Mouse (Mus musculus) spleen, postnatal 10 days (tissue): ENCODE measurements around the gene Vamp9.

Experiments
- DNase-seq, 2 experiments: peaks; one replicate each; pipeline ENCODE4 v3.0.0; 2021 to 2022; ENCODE audit warnings: low spot score in 2 of 2

Vamp9 gene

GRCm38 (mm10) chr5:99906181-99906956 is at the start of gene Vamp9:
Gene Vamp9, plus strand, starts transcription at chr5:99906254.
- peak; percentile 71 to 92 for DNase-seq

GRCm38 (mm10) chr5:99857106-99857637 is 48.9 kb upstream of the Vamp9 start:
- no peak for DNase-seq

GRCm38 (mm10) chr5:99859637-99860433 is 46.2 kb upstream of the Vamp9 start:
- DNase-seq: no peak

GRCm38 (mm10) chr5:99861816-99862215 is 44.2 kb upstream of the Vamp9 start:
- DNase-seq: no peak

GRCm38 (mm10) chr5:99863656-99864380 is 42.2 kb upstream of the Vamp9 start:
- DNase-seq: no peak

GRCm38 (mm10) chr5:99865779-99866178 is 40.3 kb upstream of the Vamp9 start:
- no peak for DNase-seq

- no peak for DNase-seq
Observed at GRCm38 (mm10) chr5:99868286-99868685, 37.8 kb upstream of the Vamp9 start.

- DNase-seq: no peak
Observed at GRCm38 (mm10) chr5:99868923-99869322, 37.1 kb upstream of the Vamp9 start.

- no peak for DNase-seq
Observed at GRCm38 (mm10) chr5:99877565-99877964, 28.5 kb upstream of the Vamp9 start.

GRCm38 (mm10) chr5:99882441-99882840 is 23.6 kb upstream of the Vamp9 start:
- DNase-seq: no peak

- DNase-seq: no peak
Observed at GRCm38 (mm10) chr5:99884035-99884434, 22.0 kb upstream of the Vamp9 start.

- DNase-seq: no peak
Observed at GRCm38 (mm10) chr5:99887133-99887532, 18.9 kb upstream of the Vamp9 start.

- peak in 1 of 2 experiments; percentile 31 for DNase-seq
Observed at GRCm38 (mm10) chr5:99891516-99892441, 14.3 kb upstream of the Vamp9 start.

- DNase-seq: peak in 1 of 2 experiments; percentile 38
Observed at GRCm38 (mm10) chr5:99900041-99900440, 6.0 kb upstream of the Vamp9 start.

- DNase-seq: no peak
Observed at GRCm38 (mm10) chr5:99905731-99906130, 323 bp upstream of the Vamp9 start.

- no peak for DNase-seq
Observed at GRCm38 (mm10) chr5:99915494-99915893, 9.4 kb downstream of the Vamp9 start.

GRCm38 (mm10) chr5:99922033-99922432 is 16.0 kb downstream of the Vamp9 start:
- no peak for DNase-seq

GRCm38 (mm10) chr5:99927951-99928350 is 21.9 kb downstream of the Vamp9 start:
- DNase-seq: peak; percentile 22 to 56

- DNase-seq: no peak
Observed at GRCm38 (mm10) chr5:99931910-99932309, 25.9 kb downstream of the Vamp9 start.

GRCm38 (mm10) chr5:99939440-99939839 is 33.4 kb downstream of the Vamp9 start:
- no peak for DNase-seq

GRCm38 (mm10) chr5:99941273-99941672 is 35.2 kb downstream of the Vamp9 start:
- DNase-seq: no peak
